Mouse (Mus musculus): ENCODE results near the gene Khdc3.
"Not testable (repeated sequence)": the region's sequence is repeated elsewhere in the genome, so short reads cannot be mapped to it uniquely, and the experiment has no call there.

The Khdc3 gene

DNA sequence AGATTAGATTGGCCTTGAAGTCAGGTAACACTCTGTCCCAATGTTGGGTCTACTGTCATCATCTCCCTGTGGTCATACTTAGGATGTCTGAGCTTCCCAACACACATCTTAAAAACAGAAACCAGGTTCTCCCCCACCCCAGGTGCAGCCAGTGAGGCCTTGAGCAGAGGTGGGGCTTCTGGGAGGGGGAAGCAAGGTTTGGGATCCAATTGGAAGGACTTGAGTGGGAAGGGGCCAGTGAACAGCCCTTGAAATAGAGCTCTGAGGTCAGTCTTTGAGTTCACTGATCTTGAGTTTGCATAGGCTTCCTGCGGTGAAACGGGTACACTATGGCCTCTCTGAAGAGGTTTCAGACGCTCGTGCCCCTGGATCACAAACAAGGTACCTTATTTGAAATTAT lies 545 bp downstream of the Khdc3 start, which contains the start of gene Gm20509:
TSS of gene Gm20509 (plus strand) at position 290 of the 400 bp plus-strand sequence.
- ATAC-seq (ENCODE audit: low TSS enrichment) = no peak

GRCm38 (mm10) chr9:73103159-73103879 lies 1.7 kb downstream of the Khdc3 start:
- ATAC-seq (ENCODE audit: low TSS enrichment) = peak; percentile 38

DNA sequence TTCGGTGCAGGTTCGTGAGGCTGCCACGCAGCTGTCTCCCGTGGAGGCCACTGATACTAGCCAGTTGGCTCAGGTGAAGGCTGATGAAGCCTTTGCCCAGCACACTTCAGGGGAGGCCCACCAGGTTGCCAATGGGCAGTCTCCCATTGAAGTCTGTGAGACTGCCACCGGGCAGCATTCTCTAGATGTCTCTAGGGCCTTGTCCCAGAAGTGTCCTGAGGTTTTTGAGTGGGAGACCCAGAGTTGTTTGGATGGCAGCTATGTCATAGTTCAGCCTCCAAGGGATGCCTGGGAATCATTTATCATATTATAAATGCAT lies 2.2 kb downstream of the Khdc3 start:
- peak; percentile 38; the same call in 1 of the 2 replicates for ATAC-seq (ENCODE audit: low TSS enrichment)

GRCm38 (mm10) chr9:73105141-73105540 lies 3.5 kb downstream of the Khdc3 start:
- ATAC-seq (ENCODE audit: low TSS enrichment) = no peak

- ATAC-seq (ENCODE audit: low TSS enrichment) = no peak
Measured at GRCm38 (mm10) chr9:73105771-73106170, 4.1 kb downstream of the Khdc3 start.

DNA sequence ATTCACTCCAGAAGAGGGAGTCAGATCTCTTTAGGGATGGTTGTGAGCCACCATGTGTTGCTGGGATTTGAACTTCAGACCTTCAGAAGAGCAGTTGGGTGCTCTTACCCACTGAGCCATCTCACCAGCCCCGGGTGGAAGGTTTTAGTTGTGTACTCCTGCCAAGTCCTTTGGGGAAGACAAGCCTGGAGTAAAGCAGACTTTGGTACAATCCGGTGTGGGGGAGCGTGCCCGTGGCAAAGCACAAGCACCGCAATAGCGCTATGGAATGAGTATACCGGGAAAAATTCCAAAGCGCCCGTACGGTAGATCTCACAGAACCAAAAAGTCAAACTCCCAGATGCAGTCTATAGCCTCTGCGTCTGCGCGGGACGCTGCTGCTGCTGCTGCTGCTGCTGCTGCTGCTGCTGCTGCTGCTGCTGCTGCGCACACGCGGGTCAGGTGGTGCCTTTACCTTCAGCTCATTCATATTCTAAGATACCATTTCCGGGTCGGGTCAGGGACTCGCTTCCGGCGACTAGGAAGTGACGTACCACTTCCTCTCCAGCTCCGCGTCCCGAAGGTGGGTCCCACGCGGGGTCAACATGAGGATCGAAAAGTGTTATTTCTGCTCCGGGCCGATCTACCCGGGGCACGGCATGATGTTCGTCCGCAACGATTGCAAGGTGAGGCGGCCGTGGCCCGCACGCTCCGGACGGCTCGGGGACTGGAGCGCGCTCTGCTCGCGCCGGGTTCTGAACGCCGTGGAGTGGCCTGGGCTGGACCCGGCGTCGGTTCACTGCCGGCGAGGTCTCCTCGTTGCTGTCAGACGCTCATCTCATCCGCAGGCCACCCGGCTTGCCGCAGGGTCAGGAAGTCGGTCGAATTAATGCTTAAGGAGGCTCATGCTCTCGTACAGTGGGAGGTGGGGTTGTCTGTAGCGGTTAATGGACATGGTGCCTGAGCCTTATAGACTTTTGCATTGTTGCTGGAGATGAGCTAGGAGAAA lies 11.6 kb downstream of the Khdc3 start, which contains the start of gene Rsl24d1:
TSS of gene Rsl24d1 (plus strand) at position 508 of the 988 bp plus-strand sequence.
- peak; percentile 100 for ATAC-seq (ENCODE audit: low TSS enrichment)

DNA sequence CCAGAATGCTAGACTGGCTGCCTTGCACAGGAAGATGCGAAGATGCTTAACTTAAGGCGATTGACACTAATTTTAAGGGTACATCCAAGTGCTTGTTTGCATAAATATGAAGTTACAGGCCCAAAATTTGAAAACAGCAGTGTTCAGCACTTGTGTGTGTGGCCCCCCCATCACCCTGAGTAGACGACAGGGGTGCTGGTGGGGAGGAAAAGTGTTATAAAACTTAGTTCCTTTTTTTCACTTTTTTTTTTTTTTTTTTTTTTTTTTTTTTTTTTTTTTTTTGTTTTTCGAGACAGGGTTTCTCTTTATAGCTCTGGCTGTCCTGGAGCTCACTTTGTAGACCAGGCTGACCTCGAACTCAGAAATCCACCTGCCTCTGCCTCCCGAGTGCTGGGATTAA lies 15.1 kb downstream of the Khdc3 start:
- ATAC-seq (ENCODE audit: low TSS enrichment) = not testable (repeated sequence)

DNA sequence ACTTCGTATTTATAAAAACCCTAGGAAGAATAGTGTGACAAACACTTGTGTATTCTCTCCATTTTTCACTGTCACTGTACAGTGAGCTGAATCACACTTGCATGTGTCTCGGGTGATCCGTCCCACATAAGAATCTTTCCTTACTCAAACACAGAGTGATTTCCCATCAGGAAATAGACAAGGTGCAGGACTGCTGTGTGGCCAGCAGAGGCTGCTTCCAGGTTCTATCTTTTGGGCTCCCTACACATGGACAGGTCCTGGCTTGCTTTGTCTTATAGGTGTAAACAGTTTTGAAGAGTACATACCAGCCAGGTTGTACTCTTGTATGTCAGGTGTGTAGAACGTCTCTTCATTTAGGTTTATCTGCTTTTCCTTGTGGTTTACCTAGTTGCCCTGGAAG lies 16.4 kb downstream of the Khdc3 start:
- no peak for ATAC-seq (ENCODE audit: low TSS enrichment)

- peak; percentile 91 for ATAC-seq (ENCODE audit: low TSS enrichment)
Measured at GRCm38 (mm10) chr9:73121735-73122134, 20.1 kb downstream of the Khdc3 start.

DNA sequence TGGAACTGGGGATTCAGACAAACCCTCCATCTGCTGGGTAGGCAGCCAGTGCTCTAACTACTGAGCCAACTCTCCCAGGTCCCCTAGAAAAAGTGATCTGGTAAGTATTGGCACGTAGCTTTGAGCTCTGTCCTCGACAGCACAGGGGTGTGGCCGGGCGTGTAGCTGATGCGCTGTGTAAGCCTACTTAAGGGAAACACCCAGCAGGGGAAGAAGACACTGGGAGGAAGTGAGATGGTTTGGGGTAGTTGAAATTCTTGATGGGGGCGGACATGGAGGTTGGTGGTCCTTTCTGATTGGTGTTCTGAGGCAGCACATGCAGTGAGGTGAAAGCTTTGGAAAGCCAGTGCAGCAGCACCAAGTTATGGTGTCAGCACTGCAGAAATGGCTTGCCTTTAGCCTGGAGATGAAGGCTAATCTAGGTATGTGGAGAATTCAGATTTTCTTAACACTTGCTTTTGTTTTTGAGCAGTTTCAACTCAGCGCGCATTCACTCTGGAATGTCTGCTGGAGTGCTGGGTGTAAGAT lies 23.5 kb downstream of the Khdc3 start:
- ATAC-seq (ENCODE audit: low TSS enrichment) = no peak

- no peak for ATAC-seq (ENCODE audit: low TSS enrichment)
Measured at GRCm38 (mm10) chr9:73127457-73127856, 25.8 kb downstream of the Khdc3 start.

GRCm38 (mm10) chr9:73129875-73130274 lies 28.2 kb downstream of the Khdc3 start:
- no peak for ATAC-seq (ENCODE audit: low TSS enrichment)

GRCm38 (mm10) chr9:73130529-73130928 lies 28.9 kb downstream of the Khdc3 start:
- no peak for ATAC-seq (ENCODE audit: low TSS enrichment)

- ATAC-seq (ENCODE audit: low TSS enrichment) = no peak
Measured at GRCm38 (mm10) chr9:73137341-73137886, 35.8 kb downstream of the Khdc3 start.

Measured in frontal cortex, adult (tissue).